Mouse (Mus musculus) brown adipose tissue, adult 24 weeks (tissue): ENCODE measurements around the gene Limd1. TPM values are rescaled to one million over a fixed set of nuclear protein-coding genes. Genes with fewer than 3 reads are reported as not detected.

ENCODE experiments used
- H3K27ac ChIP-seq: fragments of 200-500 bp; replicated peaks from 2 replicates; pipeline ENCODE4 v1.5.1; 2012; ENCODE audit warnings: low read depth, mild to moderate bottlenecking, low read length
- H3K4me1 ChIP-seq: fragments of 200-500 bp; 2 replicates; pipeline ENCODE4 v1.6.1; 2012; ENCODE audit warnings: low read length, mixed read lengths; ENCODE audit not compliant: control insufficient read depth, insufficient read depth, insufficient read length
- H3K4me3 ChIP-seq: fragments of 200-500 bp; 2 replicates; pipeline ENCODE4 v1.5.1; 2012; ENCODE audit warnings: low read depth, mild to moderate bottlenecking, low read length, moderate library complexity; ENCODE audit not compliant: insufficient read depth
- polyA plus RNA-seq: library from polyadenylated mRNA; stranded (reverse); fragments of >200 nt; gene quantifications from 2 replicates; pipeline ENCODE4 v1.2.4, GENCODE M21; 2012; ENCODE audit not compliant: missing spikeins, insufficient read depth, insufficient read length

The Limd1 gene
- polyA plus RNA-seq, 1 experiment = 14.0 TPM

DNA sequence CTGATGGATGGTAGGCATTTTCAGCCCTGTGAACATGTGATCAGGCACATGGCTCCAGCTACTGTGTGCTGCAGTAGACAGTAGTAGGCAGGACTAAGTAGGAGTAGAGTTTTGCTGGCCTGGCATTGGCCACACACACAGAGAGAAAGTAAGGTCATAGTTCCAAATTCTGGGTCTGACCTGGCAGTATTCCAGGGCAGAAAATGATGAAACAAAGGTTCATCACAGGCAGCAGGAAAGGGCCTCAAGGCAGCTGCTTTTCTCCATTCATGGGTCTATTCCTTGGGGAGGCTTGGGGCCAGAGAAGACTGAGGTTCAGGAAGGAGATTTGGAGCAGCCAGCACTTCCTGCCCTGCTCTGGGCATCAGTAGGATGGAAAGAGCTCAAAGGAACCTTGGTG is 5.1 kb upstream of the Limd1 start:
- peaks cover 9% of the 10 kb centered on the region for H3K4me1 ChIP-seq
- peak overlapping the region; percentile 45; the same call in 1 of the 2 replicates for H3K27ac ChIP-seq
- H3K4me3 ChIP-seq = no peak overlapping the region

DNA sequence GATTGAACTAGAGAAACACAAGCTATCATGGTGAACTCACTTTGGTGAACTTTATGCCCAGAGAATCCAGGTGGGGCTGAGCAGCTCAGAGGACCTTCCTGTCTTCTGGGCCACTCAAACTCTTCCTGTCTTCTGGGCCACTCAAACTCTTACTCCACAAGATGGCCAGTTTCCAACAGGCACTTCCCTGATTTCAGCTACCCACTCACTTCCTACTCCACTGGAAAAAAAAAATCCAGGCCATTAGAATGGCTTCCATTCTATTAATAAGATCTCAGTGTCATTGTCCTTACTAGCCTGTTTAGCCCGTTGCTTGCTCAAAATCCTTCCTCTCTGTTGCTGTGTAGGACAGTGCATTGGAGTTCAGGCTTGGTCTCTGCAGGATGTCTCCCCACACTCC is 2.9 kb upstream of the Limd1 start:
- Histone ChIP-seq H3K4me1 (peaks cover 22% of the 10 kb centered on the region), H3K27ac (peak overlapping the region; percentile 75), H3K4me3 (no peak overlapping the region)

GRCm38 (mm10) chr9:123478031-123478585 is 398 bp upstream of the Limd1 start:
- H3K4me3 ChIP-seq = peak overlapping the region; percentile 59
- H3K4me1 ChIP-seq = peaks cover 32% of the 10 kb centered on the region
- H3K27ac ChIP-seq = peak overlapping the region; percentile 57

- Histone ChIP-seq H3K4me3 (peak overlapping the region; percentile 89), H3K27ac (peak overlapping the region; percentile 75), H3K4me1 (peaks cover 36% of the 10 kb centered on the region)
Observed at GRCm38 (mm10) chr9:123479196-123479669, 727 bp downstream of the Limd1 start.

DNA sequence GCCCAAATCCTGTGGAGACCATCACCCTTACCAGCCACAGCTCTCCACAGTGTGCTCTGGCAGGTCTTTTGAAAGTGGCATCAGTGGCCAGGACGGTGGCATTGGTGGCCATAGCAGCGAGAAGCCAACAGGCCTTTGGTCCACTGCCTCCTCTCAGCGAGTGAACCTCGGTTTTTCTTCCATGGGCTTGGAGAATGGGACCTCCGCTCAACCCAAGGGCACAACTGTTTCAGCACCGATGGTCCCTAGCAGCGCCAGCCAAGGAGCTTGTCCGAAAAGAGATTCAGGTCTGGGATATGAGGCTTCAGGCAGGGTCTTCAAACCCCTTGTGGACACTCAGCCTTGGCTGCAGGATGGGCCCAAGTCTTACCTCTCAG is 1.4 kb downstream of the Limd1 start:
- Histone ChIP-seq H3K4me1 (peaks cover 36% of the 10 kb centered on the region), H3K27ac (0 out of 2 replicates have a peak overlapping the region, but pooled peaks have one; percentile 27), H3K4me3 (peak overlapping the region; percentile 89)

GRCm38 (mm10) chr9:123480253-123480921 is 1.9 kb downstream of the Limd1 start:
- Histone ChIP-seq H3K4me3 (peak overlapping the region; percentile 89), H3K27ac (peak overlapping the region; percentile 27; the same call in 1 of the 2 replicates), H3K4me1 (peaks cover 36% of the 10 kb centered on the region)

GRCm38 (mm10) chr9:123481136-123481535 is 2.6 kb downstream of the Limd1 start:
- no peak overlapping the region for H3K27ac ChIP-seq
- peak overlapping the region; percentile 89 for H3K4me3 ChIP-seq
- H3K4me1 ChIP-seq = peaks cover 39% of the 10 kb centered on the region

- peaks cover 44% of the 10 kb centered on the region for H3K4me1 ChIP-seq
- H3K27ac ChIP-seq = no peak overlapping the region
- no peak overlapping the region for H3K4me3 ChIP-seq
Observed at GRCm38 (mm10) chr9:123483598-123483997, 5.1 kb downstream of the Limd1 start.

DNA sequence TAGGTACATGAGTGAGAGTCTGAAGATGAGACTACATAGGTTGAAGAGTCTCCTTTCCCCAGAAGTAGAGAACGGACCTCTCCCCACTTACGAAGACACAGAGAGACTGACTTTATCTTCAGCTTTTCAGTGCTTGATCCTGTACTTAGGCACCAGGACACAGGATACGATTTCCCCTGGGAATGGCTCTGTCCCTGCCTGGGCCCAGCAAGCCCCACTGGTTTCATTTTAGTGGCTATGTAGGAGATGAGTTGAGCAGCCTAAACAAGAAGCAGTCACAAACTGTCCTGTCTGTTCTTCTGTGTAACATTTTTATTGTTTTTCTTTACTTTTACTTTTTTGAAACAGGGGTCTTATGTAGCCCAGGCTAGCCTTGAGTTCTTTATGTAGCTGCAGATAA is 6.3 kb downstream of the Limd1 start:
- no peak overlapping the region for H3K27ac ChIP-seq
- H3K4me1 ChIP-seq = peaks cover 45% of the 10 kb centered on the region
- H3K4me3 ChIP-seq = no peak overlapping the region

DNA sequence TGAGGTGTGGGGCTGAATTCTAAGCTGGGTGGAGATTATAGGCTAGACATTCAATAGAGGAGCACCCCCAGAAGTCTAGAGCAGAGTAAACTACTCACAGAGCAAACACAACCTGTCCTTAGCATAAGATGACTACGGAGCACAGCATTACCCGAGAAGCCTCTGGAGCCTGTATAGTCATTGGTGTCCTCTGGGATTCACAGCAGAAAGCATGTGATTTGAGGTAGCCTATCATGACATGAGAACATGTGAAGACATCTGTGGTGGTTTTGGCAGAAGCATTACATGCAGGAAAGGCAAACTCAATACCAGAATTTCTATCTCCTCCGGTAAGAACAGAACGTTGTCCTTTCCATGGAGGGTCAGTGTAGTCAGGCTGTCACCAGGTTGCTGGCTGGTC is 7.1 kb downstream of the Limd1 start:
- peaks cover 43% of the 10 kb centered on the region for H3K4me1 ChIP-seq
- no peak overlapping the region for H3K27ac ChIP-seq
- H3K4me3 ChIP-seq = no peak overlapping the region

DNA sequence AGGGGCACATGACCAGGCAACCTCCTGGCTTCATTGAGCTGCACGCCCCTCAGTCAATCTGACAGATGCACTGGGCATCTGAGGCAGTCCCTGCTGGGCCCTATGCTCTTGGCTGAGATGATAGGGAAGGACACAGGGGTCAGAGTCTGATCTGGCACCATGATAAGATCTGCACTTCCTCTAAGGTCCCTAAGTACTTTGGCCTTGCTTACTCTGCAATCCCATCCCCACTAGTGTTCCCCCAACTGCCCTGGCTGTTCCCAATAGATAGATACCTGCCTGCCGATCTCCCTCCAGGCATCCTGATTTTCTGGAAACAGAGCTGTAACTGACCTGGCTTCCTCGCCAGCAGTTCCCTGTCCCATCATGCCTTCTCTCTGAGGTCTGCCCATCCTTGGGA is 8.1 kb downstream of the Limd1 start:
- no peak overlapping the region for H3K4me3 ChIP-seq
- no peak overlapping the region for H3K27ac ChIP-seq
- H3K4me1 ChIP-seq = peaks cover 45% of the 10 kb centered on the region

DNA sequence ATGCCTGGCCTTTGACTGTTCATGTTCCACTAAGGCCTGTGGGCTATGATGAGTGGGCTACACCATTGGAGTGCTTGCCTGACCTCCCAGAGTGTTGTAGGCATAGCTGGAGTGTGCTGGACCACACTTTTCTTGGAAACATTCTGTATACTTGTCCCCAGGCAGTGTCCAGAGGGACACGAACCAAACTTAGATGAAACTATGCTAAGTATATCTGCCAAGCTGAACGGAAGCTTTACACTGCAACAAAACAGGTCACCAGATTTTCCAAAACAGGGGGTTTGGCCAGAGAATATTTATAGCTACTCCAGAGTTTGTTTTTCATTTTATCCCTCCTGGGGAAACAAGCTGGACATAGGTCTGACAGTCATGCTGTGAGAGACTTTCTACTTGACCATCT is 10.6 kb downstream of the Limd1 start:
- Histone ChIP-seq H3K4me3 (no peak overlapping the region), H3K27ac (no peak overlapping the region; the same call in 1 of the 2 replicates), H3K4me1 (peaks cover 44% of the 10 kb centered on the region)

- Histone ChIP-seq H3K27ac (peak overlapping the region; percentile 62; the same call in 1 of the 2 replicates), H3K4me3 (no peak overlapping the region), H3K4me1 (peaks cover 42% of the 10 kb centered on the region)
Observed at GRCm38 (mm10) chr9:123489727-123490343, 11.3 kb downstream of the Limd1 start.

DNA sequence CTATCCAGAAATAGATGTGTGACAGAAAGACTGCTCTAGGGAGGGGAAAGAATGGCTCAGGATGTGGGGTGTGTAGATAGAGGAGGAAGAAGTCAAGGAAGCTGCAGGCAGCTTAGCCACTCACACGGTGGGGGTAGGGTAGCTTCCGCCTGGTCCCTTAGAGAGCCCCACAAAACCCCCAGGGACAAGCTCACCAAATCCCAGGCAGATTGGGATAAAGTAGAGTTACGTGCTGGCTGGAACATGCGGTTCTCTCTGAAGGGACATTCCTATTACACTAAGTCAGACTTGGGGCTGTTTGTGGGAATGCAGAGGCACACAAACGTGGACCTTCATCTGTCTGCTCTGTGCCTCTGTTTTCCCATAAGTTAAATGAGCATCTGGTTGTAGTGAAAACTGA is 12.4 kb downstream of the Limd1 start:
- Histone ChIP-seq H3K4me3 (no peak overlapping the region), H3K4me1 (peaks cover 38% of the 10 kb centered on the region), H3K27ac (peak overlapping the region; percentile 71)

GRCm38 (mm10) chr9:123491917-123492585 is 13.5 kb downstream of the Limd1 start:
- Histone ChIP-seq H3K27ac (0 out of 2 replicates have a peak overlapping the region, but pooled peaks have one; percentile 0), H3K4me1 (peaks cover 34% of the 10 kb centered on the region), H3K4me3 (no peak overlapping the region)
